Mouse (Mus musculus) stomach, postnatal 0 days (tissue): ENCODE measurements around the gene Skp2. TPM values are rescaled to one million over a fixed set of nuclear protein-coding genes. Genes with fewer than 3 reads are reported as not detected.
"Not testable (repeated sequence)": the region's sequence is repeated elsewhere in the genome, so short reads cannot be mapped to it uniquely, and the experiment has no call there.

Source experiments
- ATAC-seq: fragments of 200-750 bp; cut with Nextera tagmentation; 2 replicates; pipeline ENCODE4 v1.8.0; 2017; ENCODE audit not compliant: low FRiP score, low TSS enrichment
- DNase-seq: peaks from one replicate; pipeline ENCODE4 v3.0.0-alpha.2; 2016; ENCODE audit warnings: low spot score
- H3K27ac ChIP-seq: fragments of 300-500 bp; sonication (generic); replicated peaks from 2 replicates; pipeline ENCODE4 v1.5.1; 2014; ENCODE audit warnings: mild to moderate bottlenecking, control low read depth
- H3K27me3 ChIP-seq: fragments of 300-500 bp; sonication (generic); 2 replicates; pipeline ENCODE4 v1.6.1; 2014; ENCODE audit warnings: low read length; ENCODE audit not compliant: control insufficient read depth, insufficient read depth
- H3K36me3 ChIP-seq: fragments of 300-500 bp; sonication (generic); 2 replicates; pipeline ENCODE4 v1.6.1; 2014; ENCODE audit warnings: low read length, mixed read lengths; ENCODE audit not compliant: control insufficient read depth, insufficient read depth
- H3K4me1 ChIP-seq: fragments of 300-500 bp; sonication (generic); replicated peaks from 2 replicates; pipeline ENCODE4 v1.6.1; 2014; ENCODE audit warnings: antibody characterized with exemption; ENCODE audit not compliant: control insufficient read depth, insufficient read depth
- H3K4me2 ChIP-seq: fragments of 300-500 bp; sonication (generic); replicated peaks from 2 replicates; pipeline ENCODE4 v1.6.1; 2014; ENCODE audit warnings: low read depth, mild to moderate bottlenecking, control low read depth, moderate library complexity
- H3K4me3 ChIP-seq: fragments of 300-500 bp; sonication (generic); 2 replicates; pipeline ENCODE4 v1.5.1; 2014; ENCODE audit warnings: low read depth, low read length, control low read depth
- H3K9ac ChIP-seq: fragments of 300-500 bp; sonication (generic); 2 replicates; pipeline ENCODE4 v1.6.1; 2014; ENCODE audit warnings: mild to moderate bottlenecking, low read length, control low read depth, mixed read lengths
- H3K9me3 ChIP-seq: fragments of 300-500 bp; sonication (generic); 2 replicates; pipeline ENCODE4 v1.6.1; 2016; ENCODE audit warnings: low read length; ENCODE audit not compliant: control insufficient read depth
- CTCF ChIP-seq: IDR thresholded peaks from 2 replicates; pipeline ENCODE4 v1.5.1; 2016; ENCODE audit warnings: antibody characterized with exemption, low read depth, mild to moderate bottlenecking, moderate library complexity
- EP300 ChIP-seq: optimal IDR thresholded peaks from 2 replicates; pipeline ENCODE3; 2016; ENCODE audit warnings: antibody characterized with exemption
- WGBS: fragments of 180-500 bp; shearing (Covaris S2); extraction: QIAGEN DNeasy Blood & Tissue Kit; methylation state at CpG from one replicate; pipeline ENCODE4 v1.1.7; 2014; 5-methylcytosine and 5-hydroxymethylcytosine counted together
- polyA plus RNA-seq: library from polyadenylated mRNA; unstranded; fragments of >200 nt; fragmentation: Nextera tagmentation; extraction: Ambion mirVana; gene quantifications from 2 replicates; pipeline ENCODE4 v1.2.1, GENCODE M21; 2015

Skp2 gene
- polyA plus RNA-seq = 8.6 and 9.7 TPM in 2 replicates

DNA sequence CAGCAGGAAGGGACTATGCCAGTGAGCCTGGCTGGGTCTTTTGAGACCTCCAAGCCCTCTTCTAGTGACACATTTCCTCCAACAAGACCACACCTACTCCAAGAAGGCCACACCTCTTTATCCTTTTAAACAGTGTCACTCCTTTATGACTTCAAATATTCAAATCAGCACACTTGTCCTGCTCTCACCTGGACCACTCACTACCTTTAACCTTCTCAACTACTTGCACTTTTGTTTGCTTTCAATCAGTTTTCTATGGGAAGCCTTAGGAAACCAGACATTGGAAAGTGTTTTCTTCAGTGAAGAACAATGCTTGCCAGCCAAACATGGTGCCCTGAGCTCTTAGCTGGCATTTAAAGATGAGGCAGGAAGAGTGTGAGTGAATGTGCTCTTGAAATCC, at the start of gene Skp2:
Gene Skp2 (minus strand): TSS at position 101 of the 400 bp plus-strand sequence.
- Histone ChIP-seq H3K27ac (no peak within 1 kb of the TSS), H3K27me3 (no peaks in the 10 kb centered on the region), H3K4me3 (no peak within 1 kb of the TSS), H3K4me1 (no peaks in the 10 kb centered on the region), H3K9me3 (no peaks in the 10 kb centered on the region), H3K4me2 (no peak within 1 kb of the TSS), H3K9ac (no peak within 1 kb of the TSS), H3K36me3 (no peaks in the 10 kb centered on the region)
- DNase-seq (no peak), ATAC-seq (no peak)
- TF ChIP-seq EP300 = no peak
- TF ChIP-seq CTCF = no peak

- no peak overlapping the region for H3K27ac ChIP-seq
- H3K4me2 ChIP-seq = no peak overlapping the region
- no peaks in the 10 kb centered on the region for H3K4me1 ChIP-seq
- H3K9ac ChIP-seq = no peak overlapping the region
- ATAC-seq (no peak), DNase-seq (no peak)
- H3K27me3 ChIP-seq = no peaks in the 10 kb centered on the region
- WGBS = 66% methylated on average over 6 of the region's 6 CpGs
- no peaks in the 10 kb centered on the region for H3K36me3 ChIP-seq
- H3K4me3 ChIP-seq = no peak overlapping the region
- H3K9me3 ChIP-seq = no peaks in the 10 kb centered on the region
- no peak for TF ChIP-seq CTCF
- TF ChIP-seq EP300 = no peak
These were observed 43.2 kb upstream of the Skp2 start for GRCm38 (mm10) chr15:9198421-9198820.

DNA sequence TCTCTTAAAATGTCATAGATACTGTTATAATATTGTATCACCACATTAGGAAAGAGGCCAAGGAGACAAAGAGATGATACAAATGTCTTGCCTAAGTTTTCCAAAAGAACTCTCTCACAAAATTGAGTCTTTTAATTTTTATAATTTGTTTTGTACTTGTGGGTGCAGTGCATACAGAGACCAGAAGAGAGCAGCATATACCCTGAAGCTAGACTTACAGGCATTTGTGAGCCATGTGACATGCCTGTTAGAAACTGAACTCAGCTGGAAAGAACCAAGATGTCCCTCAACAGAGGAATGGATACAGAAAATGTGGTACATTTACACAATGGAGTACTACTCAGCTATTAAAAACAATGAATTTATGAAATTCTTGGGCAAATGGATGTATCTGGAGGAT, 37.5 kb upstream of the Skp2 start:
- ATAC-seq, H3K9me3 ChIP-seq, H3K4me1 ChIP-seq, H3K4me2 ChIP-seq, H3K27ac ChIP-seq, DNase-seq, H3K27me3 ChIP-seq, H3K9ac ChIP-seq, H3K4me3 ChIP-seq, H3K36me3 ChIP-seq: not testable (repeated sequence)
- peak; percentile 54 for TF ChIP-seq CTCF

- Histone ChIP-seq H3K9me3 (no peaks in the 10 kb centered on the region), H3K9ac (no peak overlapping the region), H3K27me3 (no peaks in the 10 kb centered on the region), H3K4me3 (no peak overlapping the region), H3K36me3 (0 out of 2 replicates have a peak, but pooled peaks cover 3% of the 10 kb centered on the region), H3K4me1 (no peaks in the 10 kb centered on the region), H3K4me2 (no peak overlapping the region), H3K27ac (no peak overlapping the region)
- TF ChIP-seq CTCF = no peak
- TF ChIP-seq EP300 = no peak
- no peak for ATAC-seq
- no peak for DNase-seq
- 90% methylated on average over 2 of the region's 2 CpGs for WGBS
These were observed 34.6 kb upstream of the Skp2 start for GRCm38 (mm10) chr15:9189796-9190195.

GRCm38 (mm10) chr15:9183995-9184394, 28.8 kb upstream of the Skp2 start:
- 93% methylated on average over 5 of the region's 5 CpGs for WGBS

GRCm38 (mm10) chr15:9177038-9177437, 21.8 kb upstream of the Skp2 start:
- no peaks in the 10 kb centered on the region for H3K4me1 ChIP-seq
- H3K4me2 ChIP-seq = no peak overlapping the region
- no peaks in the 10 kb centered on the region for H3K27me3 ChIP-seq
- TF ChIP-seq CTCF (no peak), EP300 (no peak)
- no peaks in the 10 kb centered on the region; the same call in 1 of the 2 replicates for H3K36me3 ChIP-seq
- 90% methylated on average over 3 of the region's 3 CpGs for WGBS
- H3K4me3 ChIP-seq = no peak overlapping the region
- ATAC-seq (no peak), DNase-seq (no peak)
- no peak overlapping the region for H3K27ac ChIP-seq
- no peaks in the 10 kb centered on the region for H3K9me3 ChIP-seq
- no peak overlapping the region for H3K9ac ChIP-seq

More at GRCm38 (mm10) chr15:9183995-9184394, 28.8 kb upstream of the Skp2 start:
- Histone ChIP-seq H3K9ac (no peak overlapping the region), H3K4me1 (no peaks in the 10 kb centered on the region), H3K4me3 (no peak overlapping the region), H3K9me3 (no peaks in the 10 kb centered on the region), H3K27me3 (no peaks in the 10 kb centered on the region), H3K36me3 (no peaks in the 10 kb centered on the region; the same call in 1 of the 2 replicates), H3K27ac (no peak overlapping the region), H3K4me2 (no peak overlapping the region)
- ATAC-seq = no peak
- DNase-seq = no peak
- TF ChIP-seq CTCF (no peak), EP300 (no peak)
